Mouse (Mus musculus) B cell, adult 67 days (primary cell): Measurements from ENCODE around the gene Krt2. TPM values are rescaled to one million over a fixed set of nuclear protein-coding genes. Genes with fewer than 3 reads are reported as not detected.

Experiments used
- total RNA-seq, 2 experiments: library from RNA; stranded (reverse); gene quantifications; 4 replicates each; pipeline ENCODE4 v1.2.4; 2023

Krt2 gene
- total RNA-seq, result not detected

DNA sequence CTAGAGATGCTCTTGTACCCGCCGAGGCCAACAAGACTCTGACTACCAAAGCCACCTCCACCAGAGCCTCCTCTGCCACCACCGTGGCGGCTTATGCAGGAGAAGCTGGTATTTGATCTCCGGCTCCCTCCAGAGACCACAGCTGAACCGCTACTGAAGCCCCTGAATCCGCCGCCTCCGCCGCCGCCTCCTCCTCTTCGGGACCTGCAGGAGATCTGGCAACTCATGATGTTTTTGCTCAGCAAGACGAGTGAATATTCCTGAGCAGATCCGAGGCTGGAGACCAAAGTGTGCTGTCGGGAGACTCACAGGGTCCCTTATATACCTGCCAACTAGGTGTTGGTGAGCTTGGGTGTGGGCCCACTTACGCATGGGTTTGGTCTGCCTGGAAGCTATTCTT lies at the start of gene Krt2:
Krt2 (minus strand) TSS at position 295 of the 400 bp plus-strand sequence.

DNA sequence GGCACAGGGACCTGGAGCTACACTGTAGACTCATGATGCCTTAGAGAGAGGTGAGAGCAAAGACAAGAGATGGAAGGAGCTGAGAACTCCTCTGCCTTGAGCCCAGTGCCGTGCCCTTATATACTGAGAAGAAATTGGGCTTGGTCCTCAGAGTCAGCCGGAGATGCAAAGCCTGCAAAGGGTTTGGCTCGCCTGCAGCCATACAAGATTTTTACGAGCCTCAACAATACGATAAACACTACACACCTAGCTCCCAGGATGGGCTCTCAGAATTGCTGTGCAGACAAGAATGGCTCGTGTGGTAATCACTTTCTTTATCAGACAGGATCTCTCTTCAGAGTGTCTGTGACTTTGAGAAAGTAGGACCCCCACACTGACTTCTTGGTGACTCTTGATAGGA lies 32.7 kb upstream of the Krt2 start, which contains the start of gene Krt1:
Krt1 (minus strand) TSS at position 101 of the 400 bp plus-strand sequence.

DNA sequence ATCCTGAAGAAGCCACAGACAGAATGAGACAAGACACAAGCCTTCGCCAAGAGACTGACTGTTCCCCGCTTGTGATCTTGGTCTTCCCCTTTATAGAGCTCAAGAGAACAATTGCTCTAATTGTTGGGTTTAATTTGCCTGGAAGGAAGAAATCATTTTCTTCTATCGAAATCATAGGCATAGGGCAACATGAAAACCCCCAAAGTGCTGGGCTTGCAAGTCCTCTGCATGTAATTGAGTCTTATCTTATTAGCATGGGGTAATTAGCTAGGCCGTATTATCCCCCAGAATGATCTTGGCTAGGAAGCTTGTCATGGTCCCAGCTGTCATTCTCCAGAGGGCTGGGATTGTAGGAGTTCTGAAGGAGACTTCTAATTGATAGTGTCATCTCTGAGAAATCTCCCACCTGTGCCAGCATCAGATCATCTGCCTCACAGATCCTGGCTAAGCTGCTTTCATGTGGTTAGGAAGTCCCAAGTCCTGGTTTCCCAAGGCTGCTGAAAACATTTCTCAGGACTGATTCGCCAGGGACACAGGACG lies 15.6 kb downstream of the Krt2 start, which contains the start of gene Krt73:
Krt73 (minus strand) TSS at position 51 of the 540 bp plus-strand sequence.

DNA sequence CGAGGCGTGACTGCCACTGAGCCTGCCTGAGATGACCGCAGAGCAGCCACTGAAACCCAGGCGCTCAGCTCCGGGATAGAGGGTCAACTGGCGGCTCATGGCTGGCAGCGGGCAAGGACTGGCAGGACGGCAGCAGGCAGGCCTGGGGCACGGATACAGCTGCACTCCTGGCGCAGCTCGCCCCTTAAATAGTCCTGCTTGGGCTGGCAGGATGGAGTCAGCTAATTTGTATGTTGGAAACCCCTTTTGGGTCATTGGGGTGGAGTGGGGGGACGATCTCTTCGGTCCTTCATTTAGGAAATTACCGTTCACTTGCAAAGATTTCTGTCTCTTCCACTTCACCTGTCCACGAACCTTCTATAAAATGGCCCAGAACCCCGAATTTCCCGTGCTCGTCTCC lies 31.6 kb downstream of the Krt2 start, which contains the start of gene Krt72:
Krt72 (minus strand) TSS at position 101 of the 400 bp plus-strand sequence.

Other genes with a start within 250 kb of the Krt2 start
- gene Krt75, start 244.3 kb downstream of the Krt2 start, total RNA-seq, result not detected
- not detected for gene Gm5414, start 190.0 kb downstream of the Krt2 start, total RNA-seq
- not detected for gene Gm5478, start 170.8 kb downstream of the Krt2 start, total RNA-seq
- not detected for gene Krt6b, start 137.9 kb downstream of the Krt2 start, total RNA-seq
- gene Krt6a, start 123.9 kb downstream of the Krt2 start, total RNA-seq, result not detected
- gene Krt5, start 105.3 kb downstream of the Krt2 start, total RNA-seq, result not detected
- gene Krt71, start 75.1 kb downstream of the Krt2 start, total RNA-seq, result not detected
- not detected for gene Krt72, start 31.7 kb downstream of the Krt2 start, total RNA-seq
- gene Krt73, start 15.8 kb downstream of the Krt2 start, total RNA-seq, result not detected
- not detected for gene Krt1, start 32.6 kb upstream of the Krt2 start, total RNA-seq
- not detected for gene Krt77, start 51.5 kb upstream of the Krt2 start, total RNA-seq
- gene Krt76, start 74.8 kb upstream of the Krt2 start, total RNA-seq, result not detected
- gene Krt4, start 106.6 kb upstream of the Krt2 start, total RNA-seq, result not detected
- gene Krt79, start 122.2 kb upstream of the Krt2 start, total RNA-seq, result not detected
- not detected for gene Krt78, start 136.1 kb upstream of the Krt2 start, total RNA-seq
- not detected for gene Krt8, start 186.3 kb upstream of the Krt2 start, total RNA-seq
- not detected for gene Krt18, start 210.0 kb upstream of the Krt2 start, total RNA-seq